Mouse (Mus musculus): ENCODE results near the gene Ubn1. TPM values are rescaled to one million over a fixed set of nuclear protein-coding genes. Genes with fewer than 3 reads are reported as not detected.

Ubn1 gene
- polyA plus RNA-seq, 1 experiment from 2014 or later: 13.9 TPM

DNA sequence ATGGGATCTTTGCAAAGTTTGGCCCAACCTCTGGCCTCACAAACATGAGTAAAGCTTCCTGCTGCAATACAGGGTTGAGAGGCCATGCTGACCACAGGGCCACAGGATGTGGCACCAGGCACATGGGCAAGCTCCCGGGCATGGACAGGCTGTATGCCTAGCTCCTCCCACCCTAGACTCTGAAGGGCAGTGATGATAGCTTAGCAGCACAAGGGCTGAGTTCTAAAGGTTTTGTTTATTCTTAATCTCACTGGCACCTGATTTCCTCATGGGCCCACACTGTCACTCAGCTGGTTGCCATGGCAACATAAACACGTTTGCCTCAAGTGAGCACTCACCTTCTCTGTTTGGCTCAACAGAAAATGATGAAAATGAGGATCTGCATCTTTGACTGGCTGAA lies 20.0 kb upstream of the Ubn1 start:
- Histone ChIP-seq H3K36me3 (peaks cover 96% of the 10 kb centered on the region), H3K4me2 (no peak overlapping the region), H3K9ac (no peak overlapping the region), H3K4me1 (replicated peaks) (no peaks in the 10 kb centered on the region), H3K9me3 (no peaks in the 10 kb centered on the region), H3K4me3 (no peak overlapping the region), H3K27me3 (no peaks in the 10 kb centered on the region), H3K27ac (replicated peaks) (no peak overlapping the region)
- WGBS: 60% methylated on average over 2 of the region's 2 CpGs
- ATAC-seq (ENCODE audit: low FRiP score, low read depth): no peak

DNA sequence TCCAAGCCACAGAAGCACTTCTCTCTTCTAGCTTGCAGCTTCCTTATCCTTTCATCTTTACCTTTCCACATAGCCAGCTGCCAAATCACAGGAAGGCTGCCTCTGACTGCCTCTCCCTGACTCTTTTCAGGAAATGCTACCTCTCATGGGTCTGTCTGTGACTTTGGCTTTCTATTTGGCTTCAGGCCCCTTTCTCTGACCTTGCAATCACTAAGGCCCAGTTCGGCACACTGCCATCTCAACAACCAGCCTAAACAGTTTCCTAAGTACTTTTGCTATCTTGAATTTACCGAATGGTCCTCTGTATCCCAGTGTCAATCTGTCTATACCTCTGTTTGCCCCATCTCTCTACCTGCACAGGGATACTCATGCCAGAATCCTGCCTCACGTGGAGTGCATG lies 14.3 kb upstream of the Ubn1 start:
- H3K4me2 ChIP-seq: no peak overlapping the region
- H3K27ac ChIP-seq (replicated peaks): no peak overlapping the region
- H3K27me3 ChIP-seq: no peaks in the 10 kb centered on the region
- H3K4me1 ChIP-seq (replicated peaks): no peaks in the 10 kb centered on the region
- no peak overlapping the region for H3K4me3 ChIP-seq
- H3K9me3 ChIP-seq: no peaks in the 10 kb centered on the region
- no peak overlapping the region for H3K9ac ChIP-seq
- H3K36me3 ChIP-seq: peaks cover 89% of the 10 kb centered on the region
- WGBS: 96% methylated on average over 3 of the region's 3 CpGs
- no peak for ATAC-seq (ENCODE audit: low FRiP score, low read depth)

DNA sequence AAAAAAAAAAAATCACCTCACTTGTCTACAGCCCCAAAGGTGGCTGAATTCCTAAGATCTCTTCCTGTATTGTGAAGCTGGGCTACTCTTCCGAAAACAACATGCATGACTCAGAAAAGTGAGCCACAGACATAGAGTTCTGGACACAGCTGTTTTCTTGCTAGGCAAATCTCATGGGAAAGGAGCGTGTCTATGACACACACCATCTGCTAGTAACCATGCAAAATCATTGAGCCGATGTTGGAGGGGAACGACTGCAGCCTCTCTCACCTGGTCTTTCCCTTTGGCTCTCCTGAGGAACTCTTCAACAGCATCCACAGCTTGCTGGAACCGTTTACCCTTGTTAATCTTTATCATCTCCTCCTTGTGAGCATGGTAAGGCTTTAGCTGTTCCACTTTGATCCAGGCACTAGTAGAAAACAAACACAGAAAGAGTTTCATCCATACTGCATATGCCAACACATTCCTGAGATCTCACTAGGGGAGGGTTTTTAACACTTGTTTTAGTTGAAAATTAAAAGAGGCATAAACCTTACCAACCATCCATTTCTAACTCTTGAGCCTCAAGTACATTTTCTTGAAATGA lies 13.1 kb upstream of the Ubn1 start:
- H3K9ac ChIP-seq: no peak overlapping the region
- no peak overlapping the region for H3K4me3 ChIP-seq
- H3K9me3 ChIP-seq: no peaks in the 10 kb centered on the region
- H3K27me3 ChIP-seq: no peaks in the 10 kb centered on the region
- H3K4me1 ChIP-seq (replicated peaks): no peaks in the 10 kb centered on the region
- ATAC-seq (ENCODE audit: low FRiP score, low read depth): no peak
- H3K4me2 ChIP-seq: no peak overlapping the region
- peaks cover 89% of the 10 kb centered on the region for H3K36me3 ChIP-seq
- WGBS: 80% methylated on average over 5 of the region's 5 CpGs
- no peak overlapping the region for H3K27ac ChIP-seq (replicated peaks)

DNA sequence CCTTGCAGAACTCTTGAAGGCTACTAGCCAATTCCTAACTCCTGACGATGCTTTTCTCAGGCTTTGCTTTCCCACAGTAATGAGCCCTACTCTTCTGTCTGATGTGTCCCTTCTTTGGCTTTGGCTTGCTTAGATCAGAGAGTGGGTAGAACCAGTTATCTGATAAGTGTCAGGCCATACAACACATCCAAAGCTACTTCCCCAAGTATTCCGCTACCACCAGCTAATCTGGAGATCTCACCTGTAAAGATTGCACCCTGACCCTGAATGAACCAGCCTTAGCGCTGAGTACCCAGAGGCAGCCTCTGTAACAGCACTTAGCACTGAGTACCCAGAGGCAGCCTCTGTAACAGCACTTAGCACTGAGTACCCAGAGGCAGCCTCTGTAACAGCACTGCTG lies 4.5 kb upstream of the Ubn1 start:
- Histone ChIP-seq H3K9ac (no peak overlapping the region), H3K27me3 (no peaks in the 10 kb centered on the region), H3K9me3 (no peaks in the 10 kb centered on the region), H3K36me3 (peaks cover 66% of the 10 kb centered on the region), H3K4me1 (replicated peaks) (peaks cover 18% of the 10 kb centered on the region), H3K27ac (replicated peaks) (no peak overlapping the region), H3K4me2 (no peak overlapping the region), H3K4me3 (no peak overlapping the region)
- WGBS: 95% methylated on average over 3 of the region's 3 CpGs
- ATAC-seq (ENCODE audit: low FRiP score, low read depth): no peak

DNA sequence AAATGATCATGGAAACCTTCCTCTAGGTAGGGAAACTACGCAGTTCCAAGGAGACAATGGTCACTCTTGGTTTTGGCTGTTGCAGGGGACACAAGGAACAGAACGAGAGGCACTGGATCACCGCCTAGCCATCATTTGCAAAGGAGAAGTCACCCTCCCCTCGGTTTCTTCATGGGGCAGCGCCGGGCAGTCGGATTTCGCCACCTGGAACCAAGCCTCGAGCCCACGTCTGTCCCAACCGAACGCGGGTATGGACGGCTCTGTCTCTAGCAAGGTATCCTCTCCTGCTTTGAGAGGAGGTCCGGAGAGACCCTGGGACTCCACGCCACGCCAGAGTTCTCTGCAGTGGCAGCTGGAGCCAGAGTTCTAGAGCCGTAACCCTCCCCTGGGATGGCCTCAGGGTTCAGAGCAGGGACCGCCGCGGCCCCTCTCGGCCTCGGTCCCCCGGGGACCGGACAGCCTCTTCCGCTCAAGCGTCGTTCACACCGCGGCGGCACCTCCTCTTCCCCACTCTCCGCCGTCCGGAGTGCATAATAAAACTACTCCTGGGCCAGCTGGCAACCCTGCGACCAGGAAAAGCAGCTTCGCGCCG lies 579 bp upstream of the Ubn1 start:
- Histone ChIP-seq H3K4me3 (peak overlapping the region; percentile 66), H3K27me3 (no peaks in the 10 kb centered on the region), H3K27ac (replicated peaks) (peak overlapping the region; percentile 91), H3K36me3 (peaks cover 38% of the 10 kb centered on the region), H3K9me3 (no peaks in the 10 kb centered on the region), H3K9ac (peak overlapping the region; percentile 90), H3K4me1 (replicated peaks) (peaks cover 37% of the 10 kb centered on the region), H3K4me2 (peak overlapping the region; percentile 88)
- WGBS: under 1% methylated on average over 38 of the region's 38 CpGs
- ATAC-seq (ENCODE audit: low FRiP score, low read depth): peak; percentile 62

DNA sequence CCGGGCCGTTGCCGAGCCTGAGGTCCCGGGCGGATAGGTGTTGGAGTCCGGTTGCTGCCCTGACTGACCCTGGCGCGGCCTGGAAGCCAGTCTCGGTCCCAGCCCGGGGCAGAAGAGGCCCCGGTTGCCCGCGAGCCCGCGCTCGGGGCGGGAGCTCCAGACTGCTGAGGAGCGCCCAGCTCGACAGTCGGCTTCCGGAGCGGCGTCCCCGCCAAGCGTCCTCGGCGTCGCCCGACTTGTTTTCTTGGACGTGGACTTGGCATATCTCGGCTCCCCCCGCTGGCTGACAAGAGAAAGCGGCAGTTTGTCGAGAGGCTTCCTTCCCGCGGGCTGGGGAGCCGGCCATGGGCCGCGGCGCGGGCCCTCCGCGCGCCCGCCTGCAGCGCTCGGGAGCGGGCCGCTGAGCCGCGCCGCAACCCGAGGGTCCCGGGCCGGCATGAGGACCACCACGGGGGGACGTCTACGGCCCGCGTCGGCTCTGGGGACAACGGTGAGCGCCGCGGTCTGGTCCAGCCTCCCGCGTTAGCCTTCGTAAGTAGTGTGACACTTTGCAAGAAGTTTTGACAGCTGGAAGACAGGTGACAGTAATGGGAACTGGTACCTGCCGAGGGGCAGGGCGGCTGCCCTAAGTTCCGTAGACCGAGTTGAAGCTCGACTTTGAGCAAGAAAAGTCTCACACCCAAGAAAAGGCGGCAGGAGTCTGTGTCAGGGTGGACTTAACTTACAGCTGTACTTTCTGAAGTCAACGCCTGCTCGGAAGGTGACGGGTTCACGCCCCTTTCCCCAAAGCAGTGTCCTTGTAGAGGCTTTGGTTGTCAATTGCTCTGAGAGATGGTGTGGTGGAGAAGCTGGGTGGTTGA lies 624 bp downstream of the Ubn1 start:
- peak overlapping the region; percentile 86 for H3K4me2 ChIP-seq
- ATAC-seq (ENCODE audit: low FRiP score, low read depth): peak; percentile 83
- H3K27me3 ChIP-seq: no peaks in the 10 kb centered on the region
- peak overlapping the region; percentile 63 for H3K9ac ChIP-seq
- H3K4me1 ChIP-seq (replicated peaks): peaks cover 37% of the 10 kb centered on the region
- WGBS: under 1% methylated on average over 66 of the region's 78 CpGs
- H3K27ac ChIP-seq (replicated peaks): peak overlapping the region; percentile 95
- H3K36me3 ChIP-seq: peaks cover 34% of the 10 kb centered on the region
- H3K9me3 ChIP-seq: no peaks in the 10 kb centered on the region
- H3K4me3 ChIP-seq: peak overlapping the region; percentile 66

DNA sequence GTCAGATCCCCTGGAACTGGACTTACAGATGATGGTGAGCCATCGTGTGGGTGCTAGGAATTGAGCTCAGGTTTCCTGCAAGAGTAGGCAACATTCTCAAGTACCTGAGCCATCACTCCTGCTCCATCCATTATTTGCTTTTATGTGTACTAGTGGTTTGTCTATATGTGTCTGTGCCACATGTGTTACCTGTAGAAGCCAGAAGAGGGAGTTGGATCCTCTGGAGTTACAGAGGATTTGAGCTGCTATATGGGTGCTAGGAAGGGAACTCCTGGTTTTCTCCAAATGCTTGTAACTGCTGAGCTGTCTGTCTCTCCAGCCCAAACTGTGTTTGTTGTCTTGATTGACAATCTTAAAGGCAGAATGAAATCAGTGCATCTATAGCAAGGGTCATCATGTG lies 8.3 kb downstream of the Ubn1 start:
- Histone ChIP-seq H3K4me2 (no peak overlapping the region), H3K4me1 (replicated peaks) (0 out of 2 replicates have a peak, but pooled peaks cover 3% of the 10 kb centered on the region), H3K9ac (no peak overlapping the region), H3K27ac (replicated peaks) (no peak overlapping the region), H3K36me3 (peaks cover 51% of the 10 kb centered on the region), H3K9me3 (no peaks in the 10 kb centered on the region), H3K4me3 (no peak overlapping the region), H3K27me3 (no peaks in the 10 kb centered on the region)
- no peak for ATAC-seq (ENCODE audit: low FRiP score, low read depth)
- 90% methylated on average over 1 of the region's 1 CpGs for WGBS

DNA sequence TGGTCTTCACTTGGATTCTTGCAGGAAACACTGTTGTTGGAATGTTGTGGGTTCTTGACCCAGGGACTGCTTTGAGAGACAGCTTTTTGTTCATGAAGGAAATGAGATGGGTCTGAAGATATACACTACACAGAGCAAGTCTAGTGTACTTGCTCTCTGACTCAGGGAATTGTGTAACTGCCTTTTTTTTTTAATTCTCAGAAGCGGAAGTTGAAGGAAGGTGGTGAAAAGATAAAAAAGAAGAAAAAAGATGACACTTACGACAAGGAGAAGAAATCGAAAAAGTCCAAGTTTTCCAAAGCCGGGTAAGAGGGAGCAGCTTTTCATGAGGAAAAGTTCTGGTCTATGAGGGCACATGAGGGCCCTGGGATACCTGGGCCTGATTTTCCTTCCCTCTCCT lies 13.6 kb downstream of the Ubn1 start:
- Histone ChIP-seq H3K27me3 (no peaks in the 10 kb centered on the region), H3K4me1 (replicated peaks) (no peaks in the 10 kb centered on the region), H3K9me3 (no peaks in the 10 kb centered on the region), H3K9ac (no peak overlapping the region), H3K4me2 (no peak overlapping the region), H3K4me3 (no peak overlapping the region), H3K27ac (replicated peaks) (no peak overlapping the region), H3K36me3 (peaks cover 56% of the 10 kb centered on the region)
- 95% methylated on average over 4 of the region's 4 CpGs for WGBS
- no peak for ATAC-seq (ENCODE audit: low FRiP score, low read depth)

DNA sequence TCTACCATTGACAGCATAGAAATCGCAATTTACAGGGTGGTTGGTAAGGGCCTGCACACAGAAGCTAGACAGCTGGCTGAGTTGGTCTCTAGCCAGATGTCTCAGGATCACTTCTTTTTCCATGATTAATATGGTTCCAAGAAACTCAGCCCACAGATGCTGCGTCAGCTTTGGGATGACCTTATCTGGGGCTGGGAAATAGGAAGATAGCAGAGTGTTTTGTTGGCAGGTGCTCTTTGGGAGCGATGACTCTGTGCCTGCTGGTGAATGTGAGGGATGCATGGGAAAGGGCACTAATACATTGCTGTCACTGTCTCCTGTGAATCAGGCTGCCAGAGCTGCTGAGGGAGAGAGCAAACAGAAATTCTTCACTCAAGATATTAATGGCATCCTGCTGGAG lies 20.5 kb downstream of the Ubn1 start:
- Histone ChIP-seq H3K9ac (no peak overlapping the region), H3K4me2 (no peak overlapping the region), H3K9me3 (no peaks in the 10 kb centered on the region), H3K4me1 (replicated peaks) (no peaks in the 10 kb centered on the region), H3K27ac (replicated peaks) (no peak overlapping the region), H3K4me3 (no peak overlapping the region), H3K36me3 (peaks cover 78% of the 10 kb centered on the region), H3K27me3 (no peaks in the 10 kb centered on the region)
- no peak for ATAC-seq (ENCODE audit: low FRiP score, low read depth)
- 89% methylated on average over 3 of the region's 3 CpGs for WGBS

DNA sequence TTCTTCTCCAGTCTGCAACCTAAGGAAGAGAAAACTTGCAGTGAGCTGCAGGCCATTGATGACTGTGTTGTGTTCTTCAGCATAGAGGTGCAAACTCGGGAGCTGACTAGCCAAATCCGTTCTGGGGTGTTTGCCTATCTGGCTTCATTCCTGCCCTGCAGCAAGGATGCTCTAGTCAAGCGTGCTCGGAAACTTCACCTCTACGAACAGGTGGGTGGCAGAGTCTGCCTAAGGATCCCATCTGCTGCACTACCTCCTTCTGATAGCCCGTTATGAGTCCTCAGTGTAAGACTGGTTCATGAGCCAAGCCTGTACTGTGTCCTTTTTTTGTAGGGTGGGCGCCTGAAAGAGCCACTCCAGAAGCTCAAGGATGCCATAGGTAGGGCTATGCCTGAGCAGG lies 22.1 kb downstream of the Ubn1 start:
- Histone ChIP-seq H3K4me2 (no peak overlapping the region), H3K36me3 (peaks cover 85% of the 10 kb centered on the region)
- 89% methylated on average over 7 of the region's 7 CpGs for WGBS

DNA sequence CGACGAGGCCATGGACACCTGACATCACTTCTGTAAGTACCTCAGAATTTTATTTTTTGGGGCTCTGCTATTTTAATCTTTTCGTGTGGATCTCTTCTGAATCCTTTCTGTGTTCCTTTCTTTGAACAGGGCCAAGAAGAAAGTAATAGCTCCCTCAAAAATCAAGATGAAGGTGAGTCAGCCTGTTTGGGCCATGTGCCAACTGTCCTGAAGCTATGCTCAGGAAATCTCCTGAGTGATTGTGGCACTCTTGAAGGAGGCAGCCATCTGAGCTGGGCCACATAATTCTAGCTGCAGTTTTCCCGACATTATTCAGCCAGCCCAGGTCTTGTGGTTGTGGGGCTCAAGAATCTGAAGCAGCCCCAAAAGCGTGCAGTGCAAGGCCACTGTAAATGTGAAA lies 24.5 kb downstream of the Ubn1 start:
- H3K36me3 ChIP-seq: peaks cover 91% of the 10 kb centered on the region
- no peaks in the 10 kb centered on the region for H3K4me1 ChIP-seq (replicated peaks)
- no peaks in the 10 kb centered on the region for H3K9me3 ChIP-seq
- H3K4me2 ChIP-seq: no peak overlapping the region
- WGBS: 93% methylated on average over 5 of the region's 5 CpGs
- no peak overlapping the region for H3K9ac ChIP-seq
- H3K27ac ChIP-seq (replicated peaks): no peak overlapping the region
- no peaks in the 10 kb centered on the region for H3K27me3 ChIP-seq
- no peak for ATAC-seq (ENCODE audit: low FRiP score, low read depth)
- H3K4me3 ChIP-seq: no peak overlapping the region

More for the DNA sequence above, 22.1 kb downstream of the Ubn1 start:
- H3K27me3 ChIP-seq: no peaks in the 10 kb centered on the region
- no peak overlapping the region for H3K27ac ChIP-seq (replicated peaks)
- no peaks in the 10 kb centered on the region for H3K9me3 ChIP-seq
- ATAC-seq (ENCODE audit: low FRiP score, low read depth): no peak
- no peaks in the 10 kb centered on the region for H3K4me1 ChIP-seq (replicated peaks)
- no peak overlapping the region for H3K4me3 ChIP-seq
- H3K9ac ChIP-seq: no peak overlapping the region

DNA sequence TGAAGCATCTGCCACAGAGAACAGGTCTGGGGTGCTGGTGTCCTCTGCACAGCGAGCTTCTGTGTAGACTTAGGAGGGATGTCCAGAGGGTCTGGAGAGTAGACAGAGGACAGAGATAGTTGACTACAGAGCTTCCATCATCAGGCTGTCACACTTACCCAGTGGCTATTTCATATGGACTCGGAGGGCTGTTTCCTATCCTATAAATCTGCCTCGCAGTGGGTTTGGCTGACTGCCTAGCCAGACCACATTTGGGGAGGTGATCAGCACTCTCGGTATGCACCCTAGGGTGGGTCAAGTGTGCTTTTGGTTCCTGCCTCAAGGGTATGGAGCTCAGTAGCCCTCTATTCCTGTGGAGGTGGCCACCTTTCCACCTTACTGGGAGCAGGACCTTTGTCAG lies 35.3 kb downstream of the Ubn1 start:
- H3K4me1 ChIP-seq (replicated peaks): no peaks in the 10 kb centered on the region
- ATAC-seq (ENCODE audit: low FRiP score, low read depth): no peak
- H3K36me3 ChIP-seq: peaks cover 72% of the 10 kb centered on the region
- no peak overlapping the region for H3K4me3 ChIP-seq
- no peak overlapping the region for H3K4me2 ChIP-seq
- WGBS: 92% methylated on average over 4 of the region's 4 CpGs
- no peaks in the 10 kb centered on the region for H3K27me3 ChIP-seq
- H3K9me3 ChIP-seq: no peaks in the 10 kb centered on the region
- no peak overlapping the region for H3K27ac ChIP-seq (replicated peaks)
- H3K9ac ChIP-seq: no peak overlapping the region

Measured in hindbrain, embryonic 15.5 days (tissue).